Mouse (Mus musculus) myocyte (in vitro differentiated cells): ENCODE data around the gene Shroom3. TPM values are rescaled to one million over a fixed set of nuclear protein-coding genes. Genes with fewer than 3 reads are reported as not detected.

Experiments
- H3K27me3 ChIP-seq: one replicate; pipeline ENCODE4 v1.6.1; 2011; ENCODE audit not compliant: control insufficient read depth, insufficient read depth, insufficient read length
- H3K36me3 ChIP-seq: one replicate; pipeline ENCODE4 v1.6.1; 2011; ENCODE audit not compliant: control insufficient read depth, insufficient read depth
- H3K4me2 ChIP-seq: one replicate; pipeline ENCODE4 v1.6.1; 2011; ENCODE audit warnings: low read depth, control low read depth
- H3K4me3 ChIP-seq: one replicate; pipeline ENCODE4 v1.5.1; 2011; ENCODE audit warnings: mild to moderate bottlenecking, control low read depth, moderate library complexity
- H3K79me2 ChIP-seq: one replicate; pipeline ENCODE4 v1.6.1; 2011; ENCODE audit not compliant: control insufficient read depth, insufficient read depth
- H3ac ChIP-seq: one replicate; pipeline ENCODE4 v1.6.1; 2011; ENCODE audit not compliant: control insufficient read depth, insufficient read length
- CEBPB ChIP-seq: IDR thresholded peaks from 2 replicates; pipeline ENCODE4 v1.6.1; 2011; ENCODE audit warnings: mild to moderate bottlenecking, moderate library complexity; ENCODE audit not compliant: poor library complexity, insufficient read depth, severe bottlenecking
- E2F4 ChIP-seq: IDR thresholded peaks from one replicate; pipeline ENCODE4 v1.6.1; 2011; ENCODE audit warnings: mild to moderate bottlenecking, control low read depth, moderate library complexity; ENCODE audit not compliant: insufficient read depth
- MAX ChIP-seq: IDR thresholded peaks from one replicate; pipeline ENCODE4 v1.6.1; 2011; ENCODE audit warnings: low read depth, mild to moderate bottlenecking, control low read depth
- MYOD1 ChIP-seq, 3 experiments: IDR thresholded peaks; one replicate each; pipeline ENCODE4 v1.6.1; 2011; ENCODE audit warnings: control low read depth in 2 of 3, low read depth in 2 of 3, mild to moderate bottlenecking in 2 of 3, moderate library complexity in 1 of 3; ENCODE audit not compliant: insufficient read length in 2 of 3, control insufficient read depth in 1 of 3
- MYOG ChIP-seq, 3 experiments: IDR thresholded peaks; one replicate each; pipeline ENCODE4 v1.6.1; 2011; ENCODE audit warnings: control low read depth in 2 of 3, low read depth in 2 of 3, mild to moderate bottlenecking in 2 of 3; ENCODE audit not compliant: insufficient read length in 2 of 3, control insufficient read depth in 1 of 3, insufficient read depth in 1 of 3
- POLR2A ChIP-seq: IDR thresholded peaks from one replicate; pipeline ENCODE4 v1.6.1; 2011; ENCODE audit warnings: low read depth, mild to moderate bottlenecking, control low read depth, moderate library complexity; ENCODE audit not compliant: insufficient read length
- POLR2AphosphoS2 ChIP-seq: IDR thresholded peaks from one replicate; pipeline ENCODE4 v1.6.1; 2011; ENCODE audit warnings: low read depth, control low read depth; ENCODE audit not compliant: insufficient read length
- REST ChIP-seq: IDR thresholded peaks from one replicate; pipeline ENCODE4 v1.6.1; 2011; ENCODE audit warnings: mild to moderate bottlenecking, control low read depth, moderate library complexity; ENCODE audit not compliant: insufficient read depth, insufficient read length
- SRF ChIP-seq: IDR thresholded peaks from one replicate; pipeline ENCODE4 v1.6.1; 2011; ENCODE audit warnings: low read depth; ENCODE audit not compliant: control insufficient read depth, insufficient read length
- TCF12 ChIP-seq: IDR thresholded peaks from one replicate; pipeline ENCODE4 v1.6.1; 2011; ENCODE audit warnings: mild to moderate bottlenecking, control low read depth; ENCODE audit not compliant: poor library complexity, insufficient read depth, severe bottlenecking
- TCF3 ChIP-seq: IDR thresholded peaks from one replicate; pipeline ENCODE4 v1.6.1; 2011; ENCODE audit warnings: low read depth, control low read depth; ENCODE audit not compliant: insufficient read length
- USF1 ChIP-seq: IDR thresholded peaks from one replicate; pipeline ENCODE4 v1.6.1; 2011; ENCODE audit warnings: low read depth, mild to moderate bottlenecking, control low read depth, moderate library complexity
- polyA plus RNA-seq: library from polyadenylated mRNA; unstranded; fragments of >200 nt; fragmentation: generic; extraction: Trizol; gene quantifications from one replicate; pipeline ENCODE4 v1.2.1, GENCODE M21; 2012; ENCODE audit warnings: missing spikeins

The Shroom3 gene
- polyA plus RNA-seq, 1 experiment, result 7.1 TPM

GRCm38 (mm10) chr5:92875836-92876235, 192.6 kb downstream of the Shroom3 start:
- Histone ChIP-seq H3K36me3 (no peaks in the 10 kb centered on the region), H3K4me2 (no peak overlapping the region), H3K27me3 (no peaks in the 10 kb centered on the region), H3K4me3 (no peak overlapping the region), H3K79me2 (no peaks in the 10 kb centered on the region), H3ac (no peak overlapping the region)
- TF ChIP-seq TCF12, result no peak
- TF ChIP-seq POLR2AphosphoS2, result no peak
- no peak for TF ChIP-seq USF1
- no peak for TF ChIP-seq E2F4
- TF ChIP-seq REST, result no peak
- no peak for TF ChIP-seq TCF3
- no peak for TF ChIP-seq MYOG (IDR thresholded peaks at IDR 0.05; ENCODE audit: control insufficient read depth in 1 of 3, insufficient read depth in 1 of 3, insufficient read length in 2 of 3, low read depth in 2 of 3)
- no peak for TF ChIP-seq MYOD1 (IDR thresholded peaks at IDR 0.05; ENCODE audit: control insufficient read depth in 1 of 3, insufficient read length in 2 of 3, low read depth in 2 of 3)
- TF ChIP-seq SRF, result no peak
- TF ChIP-seq POLR2A, result no peak

- Histone ChIP-seq H3K79me2 (no peaks in the 10 kb centered on the region), H3K36me3 (no peaks in the 10 kb centered on the region), H3K4me2 (no peak overlapping the region), H3ac (no peak overlapping the region), H3K4me3 (no peak overlapping the region), H3K27me3 (no peaks in the 10 kb centered on the region)
- no peak for TF ChIP-seq USF1
- no peak for TF ChIP-seq E2F4
- TF ChIP-seq CEBPB, result no peak
- no peak for TF ChIP-seq MAX
- no peak for TF ChIP-seq MYOG (IDR thresholded peaks at IDR 0.05; ENCODE audit: control insufficient read depth in 1 of 3, insufficient read depth in 1 of 3, insufficient read length in 2 of 3, low read depth in 2 of 3)
- TF ChIP-seq POLR2A, result no peak
- no peak for TF ChIP-seq MYOD1 (IDR thresholded peaks at IDR 0.05; ENCODE audit: control insufficient read depth in 1 of 3, insufficient read length in 2 of 3, low read depth in 2 of 3)
- TF ChIP-seq SRF, result no peak
- no peak for TF ChIP-seq TCF12
- TF ChIP-seq TCF3, result no peak
- TF ChIP-seq REST, result no peak
- no peak for TF ChIP-seq POLR2AphosphoS2
These were observed 193.9 kb downstream of the Shroom3 start for GRCm38 (mm10) chr5:92877104-92877503.

- Histone ChIP-seq H3ac (no peak overlapping the region), H3K4me2 (no peak overlapping the region), H3K4me3 (no peak overlapping the region), H3K36me3 (no peaks in the 10 kb centered on the region), H3K27me3 (no peaks in the 10 kb centered on the region), H3K79me2 (no peaks in the 10 kb centered on the region)
- TF ChIP-seq POLR2AphosphoS2, result no peak
- TF ChIP-seq MAX, result no peak
- TF ChIP-seq MYOD1 (IDR thresholded peaks at IDR 0.05; ENCODE audit: control insufficient read depth in 1 of 3, insufficient read length in 2 of 3, low read depth in 2 of 3), result no peak
- no peak for TF ChIP-seq USF1
- TF ChIP-seq MYOG (IDR thresholded peaks at IDR 0.05; ENCODE audit: control insufficient read depth in 1 of 3, insufficient read depth in 1 of 3, insufficient read length in 2 of 3, low read depth in 2 of 3), result no peak
- no peak for TF ChIP-seq SRF
- no peak for TF ChIP-seq E2F4
- TF ChIP-seq POLR2A, result no peak
- no peak for TF ChIP-seq CEBPB
- TF ChIP-seq TCF12, result no peak
- TF ChIP-seq REST, result no peak
- TF ChIP-seq TCF3, result no peak
These were observed 197.2 kb downstream of the Shroom3 start for GRCm38 (mm10) chr5:92880393-92880792.

DNA sequence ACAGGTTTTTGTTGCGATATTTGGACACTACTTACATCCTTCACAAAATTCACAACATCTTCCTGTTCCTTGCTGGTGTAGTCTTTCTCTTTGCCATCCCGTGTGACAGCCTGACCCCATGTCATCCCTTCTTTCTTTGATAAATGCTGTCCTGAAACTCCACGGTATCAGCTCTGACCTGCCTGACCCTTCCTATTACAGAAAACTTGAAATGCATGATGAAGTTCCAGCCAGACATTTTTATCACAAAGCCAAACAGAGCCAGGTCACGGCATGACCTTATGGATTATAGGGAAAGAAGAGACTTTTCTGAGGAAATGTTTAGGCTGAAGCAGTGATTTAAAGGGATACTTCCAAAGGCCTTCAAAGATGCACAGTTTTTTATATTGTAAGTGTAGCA, 197.7 kb downstream of the Shroom3 start:
- TF ChIP-seq TCF3 (no peak), MAX (no peak), MYOG (IDR thresholded peaks at IDR 0.05; ENCODE audit: control insufficient read depth in 1 of 3, insufficient read depth in 1 of 3, insufficient read length in 2 of 3, low read depth in 2 of 3) (no peak), REST (no peak), CEBPB (no peak), POLR2AphosphoS2 (no peak), POLR2A (no peak), E2F4 (no peak), USF1 (no peak)
- no peaks in the 10 kb centered on the region for H3K79me2 ChIP-seq
- no peak overlapping the region for H3K4me2 ChIP-seq
- H3ac ChIP-seq, result no peak overlapping the region
- no peak overlapping the region for H3K4me3 ChIP-seq
- H3K36me3 ChIP-seq, result no peaks in the 10 kb centered on the region
- no peaks in the 10 kb centered on the region for H3K27me3 ChIP-seq

- TF ChIP-seq CEBPB (no peak), SRF (no peak), REST (no peak), MYOG (IDR thresholded peaks at IDR 0.05; ENCODE audit: control insufficient read depth in 1 of 3, insufficient read depth in 1 of 3, insufficient read length in 2 of 3, low read depth in 2 of 3) (peak in 1 of 3 experiments; percentile 30), E2F4 (no peak), TCF3 (no peak), USF1 (no peak)
- Histone ChIP-seq H3K4me2 (no peak overlapping the region), H3K36me3 (no peaks in the 10 kb centered on the region), H3K27me3 (no peaks in the 10 kb centered on the region), H3K79me2 (no peaks in the 10 kb centered on the region), H3ac (no peak overlapping the region), H3K4me3 (no peak overlapping the region)
These were observed 202.9 kb downstream of the Shroom3 start for GRCm38 (mm10) chr5:92886141-92886540.
